Mouse (Mus musculus) retina, adult 2 months (tissue): ENCODE data around the gene Pdzd8.

Source experiments
- DNase-seq: peaks from one replicate; pipeline ENCODE4 v3.0.0-alpha.2; 2012; ENCODE audit warnings: low read depth, low spot score

Pdzd8 gene

DNA sequence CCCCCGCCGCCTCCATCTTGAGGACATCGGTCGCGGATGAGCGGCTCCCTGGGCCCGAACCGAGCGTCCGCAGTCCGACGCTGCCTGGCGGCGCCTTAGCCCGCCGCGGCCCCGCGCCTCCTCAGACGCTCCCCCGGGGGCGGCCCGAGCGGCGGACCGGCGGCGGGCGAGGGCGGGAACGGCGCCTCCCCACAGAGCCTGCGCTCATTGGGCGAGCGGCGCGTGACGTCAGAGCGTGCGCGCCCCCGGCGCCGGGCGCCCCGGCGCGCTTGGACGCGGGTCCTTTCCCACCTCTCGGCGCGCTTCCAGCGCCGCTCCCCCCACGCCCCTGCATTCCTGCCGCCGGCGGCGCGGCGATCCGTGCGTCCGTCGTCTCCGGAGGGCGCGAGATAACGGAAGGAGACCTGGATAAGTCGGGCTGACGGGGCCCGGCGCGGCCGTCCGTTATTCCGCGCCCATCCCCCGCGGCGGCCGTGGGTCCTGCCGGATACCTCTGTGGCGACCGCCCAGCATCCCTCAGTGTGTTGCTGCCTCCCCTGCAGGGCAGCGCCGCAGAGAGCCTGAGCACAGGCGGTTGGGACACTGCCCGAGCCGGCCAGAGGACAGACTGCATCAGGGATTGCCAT is at the start of gene Pdzd8:
Gene Pdzd8, minus strand, starts transcription at position 123 of the 626 bp plus-strand sequence.
- DNase-seq: peak; percentile 79

DNA sequence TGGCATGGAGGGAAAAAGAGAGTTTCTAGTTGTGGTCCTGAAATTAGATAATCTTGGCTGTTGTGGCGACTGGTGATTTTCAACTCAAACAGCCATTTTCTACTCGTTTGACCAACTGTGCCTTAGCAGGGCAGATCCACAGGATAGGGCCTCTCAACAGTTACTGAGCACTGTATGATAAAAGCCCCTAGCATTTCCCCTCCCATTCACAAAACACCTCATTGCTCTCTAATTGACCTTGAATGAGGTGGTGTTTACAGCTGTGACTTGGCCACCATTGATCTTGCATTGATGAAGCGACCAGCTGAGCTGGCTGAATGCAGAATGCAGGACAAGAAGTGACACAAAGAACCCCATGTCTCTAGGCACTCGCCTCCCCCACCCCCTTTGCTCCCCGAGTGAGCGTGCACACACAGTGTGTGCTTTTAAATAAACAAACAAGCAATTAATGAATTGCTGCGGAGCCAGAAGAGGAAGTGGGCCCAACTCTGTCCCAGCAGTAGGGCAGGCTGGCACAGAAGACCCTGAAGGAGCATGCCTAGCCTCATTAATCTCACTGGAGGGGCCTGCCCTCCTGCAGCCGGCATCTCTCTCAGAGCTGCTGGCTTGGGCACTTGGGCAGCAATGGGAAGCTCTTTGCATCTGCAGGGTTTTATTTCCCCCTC is 48.3 kb upstream of the Pdzd8 start:
- no peak for DNase-seq

DNA sequence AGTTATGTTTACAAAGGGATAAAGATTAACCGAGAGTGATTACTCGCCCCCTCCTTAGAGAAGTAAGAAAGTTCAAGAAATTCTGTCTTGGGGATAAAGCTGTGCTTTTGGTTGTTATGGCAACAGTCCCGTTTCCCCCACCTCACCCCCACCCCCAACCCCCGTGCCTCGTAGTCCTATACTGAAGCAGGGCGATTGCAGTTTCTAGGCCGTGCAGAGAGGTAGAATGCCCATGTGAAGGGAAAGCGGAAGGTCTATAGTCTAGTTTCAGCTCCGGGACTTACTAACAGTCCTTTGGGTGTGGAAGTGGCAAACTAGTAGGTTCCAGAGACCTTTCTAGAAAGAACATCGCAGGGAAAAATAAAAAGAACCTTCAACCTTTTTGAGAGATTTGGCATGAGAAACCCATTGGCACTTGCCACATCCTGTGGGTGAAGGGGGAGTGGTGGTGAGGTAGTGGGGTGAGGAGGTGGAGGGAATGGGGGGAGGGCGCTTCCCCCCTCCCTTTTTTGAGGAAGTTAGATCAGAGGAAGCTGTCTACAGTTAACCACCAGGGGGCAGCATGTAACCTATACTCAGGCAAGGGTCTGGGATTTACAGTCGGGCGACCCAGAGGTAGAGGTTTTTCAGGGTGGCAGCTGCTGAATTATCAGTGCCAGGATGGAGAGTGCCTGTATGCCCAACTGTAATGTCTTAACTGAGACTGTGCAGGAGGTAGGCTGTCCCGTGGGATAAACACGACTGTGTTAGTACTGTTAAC is 43.4 kb upstream of the Pdzd8 start:
- DNase-seq: peak; percentile 23

DNA sequence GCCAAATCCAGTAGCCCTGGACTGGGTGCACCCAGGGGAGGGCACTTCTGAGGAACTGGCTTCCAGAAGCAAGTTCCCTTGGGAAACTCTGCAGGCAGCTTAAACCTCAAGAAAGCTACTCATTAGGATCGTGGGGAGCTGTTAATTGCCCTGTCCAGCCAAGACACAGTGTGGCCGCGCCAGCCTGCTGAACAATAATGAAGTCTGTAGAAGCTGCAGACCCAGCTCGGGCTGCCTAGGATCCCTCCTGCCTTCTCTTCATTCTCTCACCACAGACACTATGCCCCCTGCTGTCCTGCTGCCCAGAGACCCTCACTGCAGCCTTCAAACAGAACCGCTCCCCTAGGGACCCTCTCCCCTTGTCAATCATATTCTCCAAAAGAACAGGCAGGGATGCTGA is 42.8 kb upstream of the Pdzd8 start:
- no peak for DNase-seq

DNA sequence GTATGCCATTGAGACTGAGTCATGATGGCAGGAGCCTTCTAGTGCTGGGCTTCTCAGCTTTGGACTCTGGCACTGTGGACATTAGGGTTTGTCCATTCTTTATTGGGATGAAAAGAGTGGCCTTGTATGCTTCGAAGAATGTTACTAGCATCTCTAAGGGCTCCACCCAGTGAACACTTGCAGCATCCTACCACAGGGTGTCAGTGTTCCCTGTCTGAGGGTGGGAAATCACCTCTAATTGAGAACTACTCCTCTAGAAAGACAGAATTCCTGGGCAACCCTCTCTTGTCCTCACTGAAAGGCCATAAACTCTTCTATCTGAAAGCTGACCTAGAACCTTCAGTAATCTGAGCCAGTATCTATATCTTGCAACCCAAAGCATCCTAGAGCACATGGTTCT is 41.6 kb upstream of the Pdzd8 start:
- DNase-seq: no peak

DNA sequence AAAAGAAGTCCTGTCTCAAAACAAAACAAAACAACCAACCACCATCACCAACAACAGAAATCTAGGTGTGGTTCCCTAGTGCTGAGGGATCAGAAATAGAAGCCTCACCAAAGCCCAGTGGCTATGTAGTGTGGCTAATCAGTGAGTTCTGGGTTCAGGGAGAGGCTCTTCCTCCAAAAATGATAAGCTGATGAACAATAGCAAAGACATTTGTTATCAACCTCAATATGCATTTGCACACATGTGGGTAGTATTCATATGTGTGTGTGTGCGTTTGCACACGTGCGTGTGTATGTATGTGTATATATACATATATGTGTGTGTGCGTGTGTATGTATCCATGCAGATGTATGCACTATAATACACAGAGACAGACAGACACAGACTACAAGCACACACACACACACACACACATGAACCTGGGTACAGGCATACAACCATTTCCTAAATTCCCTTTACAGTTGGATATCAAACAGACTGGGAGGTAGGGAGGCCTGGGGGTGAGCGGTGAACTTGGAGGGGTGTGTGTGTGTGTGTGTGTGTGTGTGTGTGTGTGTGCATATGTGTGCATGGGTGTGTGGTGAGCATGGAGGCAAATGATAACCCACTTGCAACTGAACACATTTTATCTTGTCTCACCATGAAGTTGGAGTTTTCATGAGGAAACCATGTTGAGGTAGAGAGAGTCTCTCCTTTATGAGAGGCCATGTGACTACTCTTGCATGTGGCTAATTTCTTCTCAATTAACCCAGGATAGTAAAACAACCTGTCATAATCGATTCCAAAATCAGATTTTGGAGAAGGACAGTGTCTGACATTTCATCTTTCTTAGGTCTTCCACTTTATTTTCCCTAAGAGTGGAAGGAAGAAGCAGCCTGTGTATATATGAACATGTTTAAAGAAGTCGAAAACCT is 39.3 kb upstream of the Pdzd8 start:
- DNase-seq: no peak

DNA sequence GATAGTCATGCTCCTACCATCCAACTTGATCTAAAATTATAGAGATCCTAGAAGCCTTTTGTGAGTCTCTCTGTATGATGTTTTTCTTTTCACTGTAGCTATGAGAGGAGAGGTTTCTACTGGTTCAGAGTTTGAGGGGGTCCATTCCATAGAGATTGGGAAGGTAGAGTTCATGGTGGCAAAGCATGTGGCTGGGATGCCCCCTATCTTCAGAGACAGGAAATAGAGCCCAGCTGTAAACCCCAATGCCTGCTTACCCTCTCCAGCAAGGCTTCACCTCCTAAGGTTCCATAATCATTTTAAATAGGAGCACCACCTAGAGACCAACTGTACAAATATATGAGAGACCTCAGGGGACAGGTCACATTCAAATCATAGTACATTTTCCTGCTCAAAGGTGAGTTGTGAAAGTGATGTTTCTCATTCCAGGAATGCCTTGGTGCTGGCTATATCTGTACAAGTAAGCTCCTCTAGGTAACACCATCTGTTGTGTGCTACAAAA is 36.9 kb upstream of the Pdzd8 start:
- no peak for DNase-seq

DNA sequence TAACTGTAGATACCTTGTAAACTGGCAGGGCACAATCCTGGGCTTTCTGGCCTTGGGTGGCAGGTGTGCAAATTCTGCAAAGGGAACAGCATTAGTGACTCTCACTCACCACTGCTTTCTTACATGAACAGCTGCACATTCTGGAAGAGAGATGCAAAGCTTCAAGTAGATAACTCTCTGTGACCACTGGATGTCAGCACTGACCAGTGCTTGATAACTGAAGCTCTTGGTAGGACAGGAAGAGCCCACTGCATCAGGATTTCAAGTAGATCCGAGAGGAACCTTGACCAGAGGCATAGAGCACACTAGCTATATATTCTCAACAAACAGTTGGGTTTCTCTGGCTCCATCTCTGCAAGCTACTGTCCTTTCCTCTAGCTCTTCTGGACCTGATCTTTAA is 34.4 kb upstream of the Pdzd8 start:
- DNase-seq: no peak

DNA sequence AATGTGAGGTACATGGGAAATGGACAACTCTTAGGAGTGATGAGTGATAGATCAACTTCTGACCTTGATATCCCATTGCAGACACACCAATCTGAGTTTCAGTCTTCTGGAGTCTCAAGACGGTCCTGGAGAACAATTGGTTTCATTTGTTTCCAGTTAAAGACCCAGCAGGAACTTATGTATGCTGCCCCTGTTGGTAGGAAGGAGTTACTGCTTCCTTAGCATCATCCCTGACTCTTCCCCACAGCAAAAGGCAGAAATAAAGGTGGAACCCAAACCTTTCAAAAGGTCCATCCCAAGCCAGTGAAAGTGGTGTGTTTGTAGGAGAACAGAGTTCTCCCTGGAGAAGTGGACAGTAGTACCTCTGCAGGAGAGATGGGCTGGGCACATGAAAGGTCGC is 30.9 kb upstream of the Pdzd8 start:
- DNase-seq: no peak

DNA sequence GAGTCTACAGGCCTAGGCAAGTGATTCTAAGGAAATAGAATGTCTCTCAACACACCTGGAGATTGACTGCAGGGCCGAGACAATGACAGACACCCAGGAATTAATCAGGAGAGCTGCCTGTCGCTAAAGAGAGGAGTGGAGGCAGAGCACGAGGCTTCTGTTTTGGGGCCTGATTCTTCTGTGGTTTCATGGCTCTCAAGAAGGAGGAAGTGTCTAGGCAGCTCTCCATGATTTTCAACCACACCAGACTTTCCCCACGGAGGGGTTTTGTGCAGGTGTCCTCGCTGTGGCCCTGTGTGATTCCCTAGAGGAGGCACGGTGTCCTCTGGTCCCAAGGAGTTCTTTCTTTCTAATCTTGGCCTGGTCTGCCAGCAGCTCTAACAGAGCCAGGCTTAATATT is 29.4 kb upstream of the Pdzd8 start:
- no peak for DNase-seq

DNA sequence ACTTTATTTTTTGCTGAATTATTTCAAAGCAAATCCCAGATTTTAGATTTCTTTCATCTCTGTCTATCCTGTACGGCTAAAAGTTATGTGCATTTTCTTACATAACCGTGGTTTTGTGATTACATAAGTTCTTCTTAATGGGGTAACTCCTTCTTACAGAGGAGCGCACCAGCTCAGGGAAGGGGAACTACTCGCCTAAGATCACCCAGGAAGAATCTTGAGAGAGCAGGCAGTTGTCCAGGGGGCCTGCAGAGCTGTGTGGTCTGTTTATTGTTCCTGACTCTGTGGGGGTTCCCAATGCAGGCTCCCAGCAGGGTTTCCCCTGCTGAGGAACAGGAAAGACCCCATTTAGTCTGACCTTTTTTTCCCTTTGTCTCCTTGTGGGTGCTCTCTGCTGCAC is 27.3 kb upstream of the Pdzd8 start:
- no peak for DNase-seq

DNA sequence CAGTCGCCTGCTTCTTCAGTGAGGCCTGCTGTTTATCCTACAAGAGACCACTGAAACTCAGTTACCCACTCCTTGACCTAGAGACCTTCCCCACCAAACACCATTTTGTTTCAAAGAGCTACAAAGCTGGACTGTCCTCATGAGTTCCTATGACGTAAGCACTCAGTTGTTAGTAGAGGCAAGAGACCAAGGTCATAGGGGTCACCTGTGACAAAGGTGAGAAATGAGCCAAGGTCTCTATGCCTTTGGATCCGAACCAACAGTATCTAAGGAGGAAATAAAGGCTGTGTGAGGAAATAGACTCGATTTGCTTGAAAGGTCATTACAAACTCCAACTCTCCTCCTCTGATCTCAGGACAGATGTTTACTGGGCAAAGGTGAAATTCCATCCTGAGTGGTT is 25.4 kb upstream of the Pdzd8 start:
- DNase-seq: no peak

DNA sequence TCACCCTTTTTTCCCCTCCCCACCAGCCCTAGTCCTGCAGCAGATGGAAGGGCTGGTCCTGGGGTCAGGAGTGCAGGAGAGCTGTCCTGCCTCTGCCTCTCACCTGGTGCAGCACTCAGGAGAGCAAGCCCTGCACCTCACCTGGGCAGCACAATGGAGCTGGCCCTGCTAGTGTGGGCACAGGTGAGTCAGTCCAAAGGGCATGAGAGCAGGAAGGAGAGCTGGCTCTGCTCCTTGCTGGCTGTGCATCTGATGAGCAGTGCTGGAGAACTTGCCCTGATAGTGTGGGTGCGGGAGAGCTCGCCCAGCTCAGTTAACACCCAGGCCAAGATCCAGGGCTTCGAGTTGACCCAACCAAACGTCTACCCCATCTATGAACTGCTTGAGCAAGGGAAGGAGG is 22.3 kb upstream of the Pdzd8 start:
- no peak for DNase-seq

DNA sequence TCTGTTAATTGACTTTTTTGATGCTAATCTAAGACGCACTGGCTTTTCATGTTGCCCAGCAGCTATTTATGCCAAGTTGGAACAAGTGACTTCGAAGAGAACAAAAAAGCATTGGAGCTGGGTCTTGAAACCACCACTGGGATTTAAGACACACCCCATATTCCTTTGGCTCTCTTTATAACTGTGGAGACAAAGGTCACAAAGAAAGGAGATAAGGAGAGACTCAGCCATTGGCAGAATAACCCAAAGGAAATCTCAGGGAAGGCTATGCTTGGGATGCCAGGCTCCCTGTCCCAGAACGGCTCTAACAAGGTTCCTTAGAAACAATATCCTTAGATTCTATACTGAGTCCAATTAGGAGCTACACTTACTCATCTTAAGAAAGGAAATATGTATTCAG is 21.1 kb upstream of the Pdzd8 start:
- DNase-seq: no peak

DNA sequence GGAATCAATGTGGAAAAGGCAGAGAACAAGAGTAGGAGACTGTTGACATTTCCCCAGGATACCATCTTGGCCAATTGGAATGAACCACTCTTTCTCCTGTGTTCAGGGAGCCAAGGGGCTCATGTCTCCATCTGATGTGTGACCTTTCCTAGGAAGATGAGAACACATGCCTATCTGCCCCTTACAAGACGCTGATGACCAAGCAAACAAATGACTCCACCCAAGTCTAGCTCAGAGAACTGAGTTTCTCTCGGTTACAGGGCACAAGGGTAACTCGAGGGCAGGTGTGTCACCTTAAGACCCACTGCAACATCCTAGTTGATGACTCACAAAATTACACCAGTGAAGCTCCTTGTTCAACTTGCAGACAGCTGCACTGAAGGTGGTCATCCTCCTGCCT is 18.1 kb upstream of the Pdzd8 start:
- no peak for DNase-seq

DNA sequence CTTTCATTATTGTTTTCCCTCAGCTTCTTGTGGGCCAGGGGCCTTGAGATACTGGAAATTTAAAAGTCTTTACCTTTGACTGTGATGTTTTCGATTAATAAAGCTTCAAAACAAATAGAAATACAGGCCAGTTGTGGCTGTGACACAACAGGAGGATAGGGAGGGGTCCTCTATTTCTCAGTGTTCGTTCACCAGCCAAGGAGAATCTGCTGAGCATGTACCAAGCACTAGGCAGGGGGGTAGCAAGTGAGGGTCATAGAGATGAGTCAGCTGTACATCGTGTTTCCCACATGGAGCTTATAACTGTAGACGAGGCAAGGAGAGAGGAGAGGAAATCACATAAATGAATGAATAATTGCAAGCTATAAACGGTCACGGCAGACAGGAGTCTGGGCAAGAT is 17.1 kb upstream of the Pdzd8 start:
- no peak for DNase-seq

DNA sequence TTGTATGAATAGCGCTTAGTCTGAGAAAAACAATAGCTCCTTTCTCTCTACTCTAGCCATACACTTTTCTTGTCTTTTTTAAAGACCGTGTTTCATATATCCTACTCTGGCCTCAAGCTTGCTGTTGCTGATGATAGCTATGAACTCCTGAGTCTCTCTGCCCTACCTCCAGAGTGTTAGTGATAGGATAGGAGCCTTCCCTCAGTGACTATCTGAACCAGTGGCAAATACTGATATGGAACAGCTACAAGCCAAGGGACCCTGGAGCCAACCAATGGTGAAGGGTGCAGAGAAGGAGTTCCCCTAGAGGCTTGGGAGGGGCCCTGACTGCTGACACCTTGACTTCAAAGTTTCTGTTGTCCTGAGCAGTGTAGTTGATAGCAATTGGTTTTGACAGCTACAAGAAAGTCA is 14.9 kb upstream of the Pdzd8 start:
- DNase-seq: no peak

DNA sequence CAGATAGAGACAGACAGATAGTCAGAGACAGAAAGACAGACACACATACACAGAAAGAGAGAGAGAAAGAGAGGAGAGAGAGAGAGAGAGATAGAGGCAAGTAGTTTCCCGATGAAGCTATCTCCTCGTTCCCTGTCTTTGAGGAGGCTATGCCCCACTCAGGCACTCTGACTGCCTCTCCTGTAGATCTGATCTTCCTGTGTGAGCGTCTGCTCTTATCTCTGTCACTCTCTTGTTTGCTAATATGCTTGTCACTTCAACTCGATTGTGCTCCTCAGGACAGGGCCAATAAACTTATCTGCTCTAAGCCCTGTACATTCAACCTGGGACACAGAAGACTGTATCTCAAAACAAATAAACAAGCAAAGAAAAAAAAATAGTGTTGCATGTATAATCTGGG is 13.6 kb upstream of the Pdzd8 start:
- DNase-seq: no peak

DNA sequence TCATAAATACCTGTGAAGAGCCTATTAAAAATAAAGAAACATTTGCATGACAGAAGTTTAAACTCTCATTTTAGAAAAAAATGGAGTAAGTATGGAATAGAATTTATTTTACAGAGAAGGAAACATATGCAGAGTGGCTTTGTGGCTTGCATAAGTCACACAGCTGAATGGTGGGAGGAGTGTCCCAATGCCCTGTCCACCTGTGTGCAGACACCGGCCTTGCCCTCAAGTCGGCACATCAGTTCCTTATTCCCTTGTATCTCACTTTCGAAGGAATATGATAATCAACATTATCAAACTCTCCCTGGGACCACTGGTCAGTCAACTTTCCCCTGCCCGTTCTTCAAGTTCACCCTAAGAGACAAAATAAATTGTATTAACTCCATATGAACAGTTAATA is 12.3 kb upstream of the Pdzd8 start:
- no peak for DNase-seq

DNA sequence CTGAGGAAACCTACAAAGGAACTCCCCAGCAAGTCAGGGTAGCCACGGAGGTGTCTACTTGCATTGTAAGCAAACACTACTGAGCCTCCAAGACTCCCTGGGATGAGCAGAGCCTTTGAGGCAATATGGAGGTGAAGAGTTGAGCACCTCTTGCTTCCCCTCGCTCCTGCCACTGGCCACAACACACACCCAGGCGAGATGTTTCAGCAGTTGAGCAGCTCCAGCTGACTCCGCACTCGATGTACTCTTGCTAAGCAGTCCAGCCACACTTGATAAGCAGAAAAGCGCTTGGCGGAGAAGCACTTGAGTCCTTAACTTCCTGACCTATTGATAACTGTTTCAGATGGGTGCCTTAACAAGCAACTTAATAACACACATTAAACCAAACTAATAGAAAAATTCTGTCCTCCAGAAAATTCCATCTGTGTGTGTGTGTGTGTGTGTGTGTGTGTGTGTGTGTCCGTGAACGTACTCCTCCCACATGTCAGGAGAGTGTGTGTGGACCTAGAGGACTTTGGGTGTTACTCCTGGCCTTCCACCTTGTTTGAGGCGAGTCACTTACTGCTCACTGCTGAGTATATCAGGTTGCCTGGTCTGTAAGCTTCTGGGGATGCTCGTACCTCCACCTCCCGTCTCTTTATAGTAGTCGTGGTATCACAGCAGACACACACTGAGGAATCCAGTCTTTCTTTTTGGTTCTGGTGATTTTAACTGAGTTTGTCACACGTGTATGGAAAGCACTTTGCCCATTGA is 11.4 kb upstream of the Pdzd8 start:
- DNase-seq: no peak

DNA sequence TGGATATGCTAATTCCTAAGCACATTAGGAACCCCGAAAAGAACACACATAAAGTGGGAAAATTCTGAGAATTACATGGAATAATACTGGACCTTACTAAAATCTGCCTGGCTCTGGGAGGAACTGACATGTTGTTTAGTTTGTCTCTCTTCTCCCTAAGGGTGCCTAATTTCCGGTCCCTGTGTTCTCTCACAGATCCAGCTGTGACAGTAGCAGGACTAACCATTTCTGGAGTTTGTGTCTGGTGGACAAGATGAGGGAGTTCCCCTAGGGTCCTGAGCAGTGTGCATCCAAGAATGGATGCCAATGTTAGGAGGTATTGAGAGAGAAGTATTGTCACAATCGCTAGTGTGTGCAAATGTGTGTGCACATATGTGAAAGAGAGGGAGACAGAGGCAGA is 10.8 kb upstream of the Pdzd8 start:
- DNase-seq: no peak
